In the genomic region with DNA sequence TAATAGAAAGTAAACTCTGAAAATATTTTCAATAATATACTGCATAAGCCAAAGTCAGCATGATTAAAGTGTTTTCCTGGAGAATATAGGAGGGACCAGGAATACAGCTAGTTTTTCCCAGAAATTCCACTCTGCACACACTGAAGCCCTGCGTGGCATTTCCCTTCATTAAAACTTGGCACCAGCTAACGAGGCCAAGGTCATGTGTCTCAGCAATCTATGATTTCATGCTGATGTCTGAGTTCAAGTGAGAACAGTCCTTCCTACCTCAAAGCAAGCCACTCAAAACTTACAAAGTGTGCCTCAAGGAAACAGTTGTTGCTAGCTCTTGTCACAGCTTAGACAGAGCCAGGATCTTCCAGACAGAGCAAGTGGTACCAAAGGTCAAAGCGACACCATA, we compare ENCODE assay signal across 27 mouse cellular contexts.
DNase-seq lines count a peak whose midpoint lies in the region; ATAC-seq lines count a peak whose summit lies in the region.
"Had no signal": no experiment of that assay in that cellular context is flagged by ENCODE, and none has a peak within 500 bp of the region (broad histone marks: within the 10 kb centered on the region; RNA-seq: fewer than 3 reads in every experiment).

No protein-coding gene starts in this region.

- H3K9me3 ChIP-seq in heart, embryonic 13.5 days = no peaks in the 10 kb centered on the region
- H3K9me3 ChIP-seq: embryonic facial prominence, embryonic 13.5 days; forebrain, embryonic 12.5 days; G1E; hindbrain, embryonic 10.5 days; limb, embryonic 13.5 days; midbrain, embryonic 12.5 days; stomach, embryonic 15.5 days had no signal

- no peak overlapping the region for H3K9ac ChIP-seq in heart, embryonic 13.5 days
- H3K9ac ChIP-seq: embryonic facial prominence, embryonic 13.5 days; forebrain, embryonic 12.5 days; limb, embryonic 13.5 days; liver, embryonic 14.5 days; lung, embryonic 14.5 days; midbrain, embryonic 12.5 days; stomach, embryonic 15.5 days had no signal

- H3K36me3 ChIP-seq in heart, embryonic 13.5 days = peaks cover 40% of the 10 kb centered on the region
- H3K36me3 ChIP-seq: embryonic facial prominence, embryonic 13.5 days; forebrain, embryonic 12.5 days; G1E; hindbrain, embryonic 10.5 days; limb, embryonic 13.5 days; midbrain, embryonic 12.5 days; stomach, embryonic 15.5 days had no signal

- no peaks in the 10 kb centered on the region for H3K27me3 ChIP-seq in heart, embryonic 13.5 days (replicated peaks)
- H3K27me3 ChIP-seq: CH12.LX; embryonic facial prominence, embryonic 13.5 days; forebrain, embryonic 12.5 days; limb, embryonic 13.5 days; midbrain, embryonic 12.5 days; stomach, embryonic 15.5 days had no signal

- H3K4me2 ChIP-seq in heart, embryonic 13.5 days = no peak overlapping the region
- H3K4me2 ChIP-seq: embryonic facial prominence, embryonic 13.5 days; forebrain, embryonic 12.5 days; limb, embryonic 13.5 days; lung, embryonic 14.5 days; midbrain, embryonic 12.5 days; stomach, embryonic 15.5 days had no signal

- intact Hi-C loops in heart, postnatal 10 days (cut with DNase I) = no loop called here

- WGBS in heart, embryonic 13.5 days = 56% methylated on average over 3 of the region's 3 CpGs

- H3K4me1 ChIP-seq in heart, embryonic 13.5 days = peaks cover 53% of the 10 kb centered on the region
- H3K4me1 ChIP-seq: stomach, embryonic 15.5 days had no signal

- no peak overlapping the region for H3K4me3 ChIP-seq in heart, embryonic 13.5 days
- H3K4me3 ChIP-seq: embryonic facial prominence, embryonic 13.5 days; erythroblast, embryonic 14.5 days; forebrain, embryonic 12.5 days; gastrocnemius, adult 2 months; hindbrain, embryonic 10.5 days; limb, embryonic 13.5 days; midbrain, embryonic 12.5 days; stomach, embryonic 15.5 days had no signal

- no peak for ATAC-seq in heart, embryonic 13.5 days (ENCODE audit: extremely low read depth, insufficient number of reproducible peaks, low FRiP score, low TSS enrichment)
- ATAC-seq: hindbrain, postnatal 0 days; intestine, embryonic 16.5 days had no signal

- no peak for DNase-seq in heart, postnatal 10 days
- DNase-seq in kidney, postnatal 14 days = peak; percentile 18
- DNase-seq in kidney, postnatal 36 days = no peak
- DNase-seq in Muller cell, postnatal 12 days (ENCODE audit: inconsistent ontology term) = peak; percentile 40
- DNase-seq in adrenal gland, adult 8-10 months = peak; percentile 66
- no peak for DNase-seq in left cerebral cortex, adult 18-20 months (ENCODE audit: low spot score in 2 of 2)
- DNase-seq: B cell, adult 2 months; cerebellum, adult 8-10 months; cerebellum, postnatal 36 days; embryo, embryonic 11 days; gastrocnemius, adult 2 months; lung, embryonic 14.5 days; thymus, adult 2 months; thymus, postnatal 4 days had no signal

- H3K27ac ChIP-seq in heart, embryonic 13.5 days (replicated peaks) = peak overlapping the region; percentile 32; the same call in 1 of the 2 replicates
- H3K27ac ChIP-seq: embryonic facial prominence, embryonic 13.5 days; forebrain, embryonic 12.5 days; gastrocnemius, adult 2 months; hindbrain, embryonic 10.5 days; hindbrain, postnatal 0 days; limb, embryonic 13.5 days; liver, embryonic 14.5 days; midbrain, embryonic 12.5 days; stomach, embryonic 15.5 days had no signal

Comparison
In these comparisons a context has a peak if more than half of its experiments do, and no peak if none do; other contexts are left out.
1. DNase-seq: peak in kidney, postnatal 14 days (single experiment), Muller cell, postnatal 12 days (single experiment) and adrenal gland, adult 8-10 months (single experiment); none in heart, postnatal 10 days (0 of 2), kidney, postnatal 36 days (0 of 2) and left cerebral cortex, adult 18-20 months (0 of 2).